Mouse (Mus musculus): ENCODE results near the gene Pla2g5. TPM values are rescaled to one million over a fixed set of nuclear protein-coding genes. Genes with fewer than 3 reads are reported as not detected.

Pla2g5 gene
- total and polyA plus RNA-seq, 3 experiments = 14.7 to 32.7 (median 16.4) TPM

DNA sequence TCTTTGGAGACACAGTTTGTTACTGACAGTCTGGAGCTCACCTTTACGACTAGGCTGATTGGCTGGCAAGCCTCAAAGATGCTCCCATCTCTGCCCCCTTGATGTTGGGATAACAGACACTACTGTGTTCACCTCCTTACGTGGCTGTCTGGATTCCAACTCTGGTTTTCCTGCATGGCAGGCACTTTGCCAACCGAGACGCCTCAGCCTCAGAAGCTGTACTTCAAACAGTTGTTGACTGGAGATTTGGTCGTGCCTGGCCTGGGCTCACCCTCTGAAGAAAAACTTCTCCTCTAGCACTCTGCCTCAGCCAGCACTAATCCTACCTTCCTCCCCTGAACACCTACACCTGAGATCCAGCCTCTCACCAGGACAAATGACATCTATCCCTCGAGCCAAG, 71.8 kb downstream of the Pla2g5 start:
- no peaks in the 10 kb centered on the region for H3K36me3 ChIP-seq (replicated peaks)
- no peak for TF ChIP-seq TAL1 (conservative IDR thresholded peaks at IDR 0.05; ENCODE audit: low read depth, low read length)
- TF ChIP-seq CTCF (IDR thresholded peaks at IDR 0.05; ENCODE audit: low read depth, low read length) = no peak
- no peak for TF ChIP-seq GATA1 (IDR thresholded peaks at IDR 0.05; ENCODE audit: borderline replicate concordance, low read length)
- TF ChIP-seq GATA2 (IDR thresholded peaks at IDR 0.05; ENCODE audit: borderline replicate concordance, low read depth, low read length) = no peak
- H3K4me1 ChIP-seq (ENCODE audit: insufficient read depth, low read depth, low read length) = no peaks in the 10 kb centered on the region
- DNase-seq (ENCODE audit: low spot score) (no peak), ATAC-seq (ENCODE audit: extremely low read depth, insufficient number of reproducible peaks, low FRiP score, poor library complexity, severe bottlenecking) (no peak)
- no peaks in the 10 kb centered on the region for H3K27me3 ChIP-seq (ENCODE audit: insufficient read depth, low read length)
- H3K4me3 ChIP-seq (ENCODE audit: low read depth, low read length) = no peak overlapping the region
- H3K9me3 ChIP-seq (replicated peaks) = peaks cover 34% of the 10 kb centered on the region

DNA sequence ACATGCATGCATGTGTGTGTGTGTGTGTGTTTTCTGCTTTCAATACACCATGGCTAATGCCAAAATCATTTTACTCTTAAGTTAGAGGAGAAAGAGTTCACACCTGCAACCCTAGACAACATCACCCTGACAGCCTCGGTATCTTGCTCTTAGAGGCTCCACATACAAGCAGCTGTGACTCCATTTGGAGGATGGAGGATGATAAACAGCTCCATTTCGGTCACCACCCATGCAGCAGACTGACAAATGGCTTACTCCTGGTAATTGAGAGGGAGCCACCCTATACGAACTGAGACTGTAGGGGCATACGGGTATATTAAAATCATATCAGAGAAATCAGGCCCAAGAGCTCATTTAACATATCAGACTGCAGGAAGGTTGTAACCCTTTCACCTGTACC, 74.9 kb downstream of the Pla2g5 start:
- TF ChIP-seq TAL1 (conservative IDR thresholded peaks at IDR 0.05; ENCODE audit: low read depth, low read length) (no peak), CTCF (IDR thresholded peaks at IDR 0.05; ENCODE audit: low read depth, low read length) (no peak), GATA2 (IDR thresholded peaks at IDR 0.05; ENCODE audit: borderline replicate concordance, low read depth, low read length) (no peak), GATA1 (IDR thresholded peaks at IDR 0.05; ENCODE audit: borderline replicate concordance, low read length) (no peak), POLR2AphosphoS5 (IDR thresholded peaks at IDR 0.05; ENCODE audit: insufficient replicate concordance, low read depth, low read length) (no peak)
- Histone ChIP-seq H3K4me3 (ENCODE audit: low read depth, low read length) (no peak overlapping the region), H3K27me3 (ENCODE audit: insufficient read depth, low read length) (no peaks in the 10 kb centered on the region), H3K9me3 (replicated peaks) (peaks cover 26% of the 10 kb centered on the region), H3K4me1 (ENCODE audit: insufficient read depth, low read depth, low read length) (no peaks in the 10 kb centered on the region), H3K36me3 (replicated peaks) (no peaks in the 10 kb centered on the region)
- DNase-seq (ENCODE audit: low spot score) (no peak), ATAC-seq (ENCODE audit: extremely low read depth, insufficient number of reproducible peaks, low FRiP score, poor library complexity, severe bottlenecking) (no peak)

DNA sequence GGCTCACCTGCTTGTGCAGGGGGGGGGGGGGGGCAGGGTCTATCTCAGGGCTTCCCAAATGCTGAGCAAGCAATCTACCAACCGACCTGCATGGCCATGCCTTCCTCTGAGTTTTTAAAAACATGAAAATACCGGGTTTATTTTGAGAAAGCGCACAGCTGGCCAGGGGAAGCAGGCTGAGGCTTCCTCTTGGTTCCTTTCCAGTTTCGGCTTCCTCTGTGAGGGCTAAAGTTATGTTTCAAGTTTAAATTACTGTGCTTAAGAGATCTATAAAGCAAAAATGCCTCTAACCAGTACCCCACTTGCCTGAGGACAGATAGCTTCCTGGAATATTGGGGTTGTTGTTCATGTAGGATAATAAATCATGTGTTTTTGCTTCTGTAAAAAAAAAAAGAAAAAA, 77.1 kb downstream of the Pla2g5 start:
- ATAC-seq (ENCODE audit: extremely low read depth, insufficient number of reproducible peaks, low FRiP score, poor library complexity, severe bottlenecking) (no peak), DNase-seq (ENCODE audit: low spot score) (no peak)
- Histone ChIP-seq H3K9me3 (replicated peaks) (peaks cover 20% of the 10 kb centered on the region), H3K4me1 (ENCODE audit: insufficient read depth, low read depth, low read length) (no peaks in the 10 kb centered on the region), H3K36me3 (replicated peaks) (no peaks in the 10 kb centered on the region), H3K27me3 (ENCODE audit: insufficient read depth, low read length) (no peaks in the 10 kb centered on the region), H3K4me3 (ENCODE audit: low read depth, low read length) (no peak overlapping the region)
- no peak for TF ChIP-seq CTCF (IDR thresholded peaks at IDR 0.05; ENCODE audit: low read depth, low read length)
- no peak for TF ChIP-seq GATA1 (IDR thresholded peaks at IDR 0.05; ENCODE audit: borderline replicate concordance, low read length)
- no peak for TF ChIP-seq TAL1 (conservative IDR thresholded peaks at IDR 0.05; ENCODE audit: low read depth, low read length)
- TF ChIP-seq GATA2 (IDR thresholded peaks at IDR 0.05; ENCODE audit: borderline replicate concordance, low read depth, low read length) = no peak
- no peak for TF ChIP-seq POLR2AphosphoS5 (IDR thresholded peaks at IDR 0.05; ENCODE audit: insufficient replicate concordance, low read depth, low read length)

DNA sequence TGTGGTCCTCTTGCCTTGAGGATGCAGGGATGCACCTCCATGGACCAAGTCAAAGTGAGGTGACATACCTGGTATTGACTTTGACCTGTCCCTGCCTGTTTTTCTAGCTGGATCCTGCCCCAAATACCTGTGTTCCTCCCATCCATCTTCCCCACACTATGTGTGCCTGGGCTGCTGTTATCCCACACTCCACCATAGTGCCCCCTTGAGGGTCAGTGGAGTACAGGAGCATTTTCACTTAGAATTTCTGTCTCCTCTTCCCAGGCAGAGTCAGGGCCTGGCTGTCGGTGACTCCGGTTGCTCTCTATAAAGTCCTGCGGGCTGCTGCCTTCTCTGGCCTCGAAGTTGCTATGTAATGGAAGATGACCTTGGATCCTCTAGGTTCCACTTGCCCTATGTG, 77.6 kb downstream of the Pla2g5 start:
- H3K4me3 ChIP-seq (ENCODE audit: low read depth, low read length) = no peak overlapping the region
- no peaks in the 10 kb centered on the region for H3K36me3 ChIP-seq (replicated peaks)
- H3K9me3 ChIP-seq (replicated peaks) = peaks cover 21% of the 10 kb centered on the region
- no peak for DNase-seq (ENCODE audit: low spot score)
- TF ChIP-seq POLR2AphosphoS5 (IDR thresholded peaks at IDR 0.05; ENCODE audit: insufficient replicate concordance, low read depth, low read length) (no peak), GATA1 (IDR thresholded peaks at IDR 0.05; ENCODE audit: borderline replicate concordance, low read length) (no peak), TAL1 (conservative IDR thresholded peaks at IDR 0.05; ENCODE audit: low read depth, low read length) (no peak), GATA2 (IDR thresholded peaks at IDR 0.05; ENCODE audit: borderline replicate concordance, low read depth, low read length) (no peak), CTCF (IDR thresholded peaks at IDR 0.05; ENCODE audit: low read depth, low read length) (no peak)
- no peaks in the 10 kb centered on the region for H3K27me3 ChIP-seq (ENCODE audit: insufficient read depth, low read length)
- no peak for ATAC-seq (ENCODE audit: extremely low read depth, insufficient number of reproducible peaks, low FRiP score, poor library complexity, severe bottlenecking)
- H3K4me1 ChIP-seq (ENCODE audit: insufficient read depth, low read depth, low read length) = no peaks in the 10 kb centered on the region

DNA sequence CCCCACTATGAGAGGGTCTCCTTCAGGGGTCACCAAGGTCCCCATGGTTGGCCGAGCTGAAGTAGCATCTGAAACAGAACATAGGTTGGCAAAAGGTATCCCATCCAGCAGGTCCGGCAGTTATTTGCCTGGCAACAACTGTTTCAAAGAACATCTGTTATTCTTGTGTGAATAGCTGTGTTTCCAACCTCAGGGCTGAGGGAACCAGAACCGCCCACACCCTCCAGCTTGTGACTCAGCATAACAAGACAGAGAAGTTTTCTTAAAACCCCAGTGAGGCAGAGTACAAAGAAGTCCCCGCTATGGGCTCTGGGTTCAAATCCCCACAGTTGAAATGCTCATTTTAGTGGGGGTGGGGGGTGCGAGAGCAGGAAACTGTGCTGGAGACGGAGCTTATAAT, 81.2 kb downstream of the Pla2g5 start:
- Histone ChIP-seq H3K27me3 (ENCODE audit: insufficient read depth, low read length) (no peaks in the 10 kb centered on the region), H3K9me3 (replicated peaks) (peaks cover 46% of the 10 kb centered on the region), H3K4me3 (ENCODE audit: low read depth, low read length) (no peak overlapping the region), H3K4me1 (ENCODE audit: insufficient read depth, low read depth, low read length) (no peaks in the 10 kb centered on the region), H3K36me3 (replicated peaks) (no peaks in the 10 kb centered on the region)
- TF ChIP-seq CTCF (IDR thresholded peaks at IDR 0.05; ENCODE audit: low read depth, low read length) (no peak), POLR2AphosphoS5 (IDR thresholded peaks at IDR 0.05; ENCODE audit: insufficient replicate concordance, low read depth, low read length) (no peak), GATA2 (IDR thresholded peaks at IDR 0.05; ENCODE audit: borderline replicate concordance, low read depth, low read length) (no peak), GATA1 (IDR thresholded peaks at IDR 0.05; ENCODE audit: borderline replicate concordance, low read length) (no peak), TAL1 (conservative IDR thresholded peaks at IDR 0.05; ENCODE audit: low read depth, low read length) (no peak)
- ATAC-seq (ENCODE audit: extremely low read depth, insufficient number of reproducible peaks, low FRiP score, poor library complexity, severe bottlenecking) (no peak), DNase-seq (ENCODE audit: low spot score) (no peak)

DNA sequence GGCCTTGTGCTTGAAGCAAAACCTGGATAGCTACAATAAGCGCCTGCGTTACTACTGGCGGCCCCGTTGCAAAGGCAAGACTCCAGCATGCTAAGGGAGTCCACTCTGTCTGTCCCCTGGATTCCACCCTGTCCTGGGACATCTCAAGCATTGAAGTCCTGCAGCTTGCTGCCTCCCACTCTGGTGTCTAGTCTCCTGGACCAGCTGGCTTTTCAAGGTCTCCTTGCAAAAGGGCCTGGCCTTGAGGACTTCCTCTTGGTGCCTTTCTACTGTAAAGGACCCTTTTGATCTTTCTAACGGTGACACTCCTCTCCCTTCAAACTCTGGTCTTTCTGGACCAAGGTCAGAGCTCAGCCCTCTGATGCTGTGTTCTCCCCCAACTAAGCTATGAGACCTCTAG, 83.0 kb downstream of the Pla2g5 start:
- H3K36me3 ChIP-seq (replicated peaks) = no peaks in the 10 kb centered on the region
- peaks cover 49% of the 10 kb centered on the region for H3K9me3 ChIP-seq (replicated peaks)
- DNase-seq (ENCODE audit: low spot score) = no peak
- ATAC-seq (ENCODE audit: extremely low read depth, insufficient number of reproducible peaks, low FRiP score, poor library complexity, severe bottlenecking) = no peak
- H3K4me3 ChIP-seq (ENCODE audit: low read depth, low read length) = no peak overlapping the region
- H3K27me3 ChIP-seq (ENCODE audit: insufficient read depth, low read length) = no peaks in the 10 kb centered on the region
- no peak for TF ChIP-seq GATA1 (IDR thresholded peaks at IDR 0.05; ENCODE audit: borderline replicate concordance, low read length)
- TF ChIP-seq CTCF (IDR thresholded peaks at IDR 0.05; ENCODE audit: low read depth, low read length) = no peak
- no peak for TF ChIP-seq POLR2AphosphoS5 (IDR thresholded peaks at IDR 0.05; ENCODE audit: insufficient replicate concordance, low read depth, low read length)
- TF ChIP-seq GATA2 (IDR thresholded peaks at IDR 0.05; ENCODE audit: borderline replicate concordance, low read depth, low read length) = no peak
- no peak for TF ChIP-seq TAL1 (conservative IDR thresholded peaks at IDR 0.05; ENCODE audit: low read depth, low read length)
- no peaks in the 10 kb centered on the region for H3K4me1 ChIP-seq (ENCODE audit: insufficient read depth, low read depth, low read length)

Measured in G1E (cell line).